Mouse (Mus musculus) lung, embryonic 15.5 days (tissue): ENCODE measurements around the gene Etnk1. TPM values are rescaled to one million over a fixed set of nuclear protein-coding genes. Genes with fewer than 3 reads are reported as not detected.

Experiments
- ATAC-seq: fragments of 200-750 bp; cut with Nextera tagmentation; 2 replicates; pipeline ENCODE4 v1.8.0; 2017; ENCODE audit warnings: moderate number of reproducible peaks, borderline replicate concordance; ENCODE audit not compliant: low FRiP score, low TSS enrichment; ENCODE audit errors: extremely low read depth
- H3K27ac ChIP-seq: fragments of 300-500 bp; sonication (generic); 2 replicates; pipeline ENCODE4 v1.5.1; 2015; ENCODE audit warnings: moderate library complexity, mild to moderate bottlenecking, inconsistent platforms
- H3K27me3 ChIP-seq: fragments of 300-500 bp; sonication (generic); 2 replicates; pipeline ENCODE4 v1.6.1; 2015; ENCODE audit warnings: inconsistent platforms
- H3K36me3 ChIP-seq: fragments of 300-500 bp; sonication (generic); 2 replicates; pipeline ENCODE4 v1.6.1; 2015; ENCODE audit warnings: inconsistent platforms
- H3K4me1 ChIP-seq: fragments of 300-500 bp; sonication (generic); 2 replicates; pipeline ENCODE4 v1.6.1; 2015; ENCODE audit warnings: inconsistent platforms
- H3K4me2 ChIP-seq: fragments of 300-500 bp; sonication (generic); 2 replicates; pipeline ENCODE4 v1.6.1; 2015; ENCODE audit warnings: inconsistent platforms, mild to moderate bottlenecking, moderate library complexity
- H3K4me3 ChIP-seq: fragments of 300-500 bp; sonication (generic); 2 replicates; pipeline ENCODE4 v1.5.1; 2015; ENCODE audit warnings: mild to moderate bottlenecking, inconsistent platforms
- H3K9ac ChIP-seq: fragments of 300-500 bp; sonication (generic); 2 replicates; pipeline ENCODE4 v1.6.1; 2015; ENCODE audit warnings: inconsistent platforms
- H3K9me3 ChIP-seq: fragments of 300-500 bp; sonication (generic); 2 replicates; pipeline ENCODE4 v1.6.1; 2016; ENCODE audit warnings: inconsistent platforms
- WGBS: fragments of 180-500 bp; shearing (Covaris S2); methylation state at CpG from one replicate; pipeline ENCODE4 v1.1.7; 2015; 5-methylcytosine and 5-hydroxymethylcytosine counted together
- polyA plus RNA-seq: library from polyadenylated mRNA; unstranded; fragments of >200 nt; fragmentation: Nextera tagmentation; extraction: Ambion mirVana; gene quantifications from 2 replicates; pipeline ENCODE4 v1.2.1, GENCODE M21; 2015

Etnk1 gene
- polyA plus RNA-seq, 1 experiment from 2014 or later: 16.1 TPM

DNA sequence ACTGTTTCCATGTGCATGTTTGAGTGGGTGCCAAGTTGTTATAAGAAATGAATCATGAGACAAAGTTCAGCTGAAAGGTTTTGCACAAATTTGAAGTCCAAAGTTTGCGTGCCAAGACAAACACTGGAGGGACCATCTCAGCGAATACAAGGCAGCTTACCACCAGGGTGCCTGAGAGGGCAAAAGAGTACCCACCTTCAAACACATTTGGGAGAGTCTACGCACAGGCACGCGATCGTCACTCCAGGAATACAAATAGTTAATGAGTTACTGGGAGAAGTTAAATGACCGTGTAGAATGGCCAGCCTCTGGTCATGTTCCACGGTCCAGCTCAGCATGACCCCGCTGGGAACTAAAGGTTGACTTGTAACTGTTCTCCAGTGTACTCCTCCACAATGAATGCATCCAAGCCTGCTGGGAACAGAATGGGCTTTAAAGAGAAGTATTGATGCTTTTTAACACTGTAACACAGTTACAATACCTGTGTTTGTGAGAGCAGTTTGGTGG, 14.6 kb upstream of the Etnk1 start:
- Histone ChIP-seq H3K4me1 (peaks cover 18% of the 10 kb centered on the region), H3K4me3 (no peak overlapping the region), H3K9ac (no peak overlapping the region), H3K9me3 (no peaks in the 10 kb centered on the region), H3K27ac (no peak overlapping the region), H3K36me3 (no peaks in the 10 kb centered on the region), H3K4me2 (no peak overlapping the region), H3K27me3 (no peaks in the 10 kb centered on the region)
- ATAC-seq: no peak
- WGBS: 43% methylated on average over 9 of the region's 9 CpGs

GRCm38 (mm10) chr6:143153160-143153559, 13.9 kb upstream of the Etnk1 start:
- Histone ChIP-seq H3K27me3 (no peaks in the 10 kb centered on the region), H3K36me3 (no peaks in the 10 kb centered on the region), H3K9me3 (no peaks in the 10 kb centered on the region), H3K4me2 (no peak overlapping the region), H3K27ac (no peak overlapping the region), H3K4me1 (peaks cover 18% of the 10 kb centered on the region), H3K4me3 (no peak overlapping the region), H3K9ac (no peak overlapping the region)
- no peak for ATAC-seq
- WGBS: 59% methylated on average over 2 of the region's 2 CpGs

- H3K27ac ChIP-seq: no peak overlapping the region
- H3K4me2 ChIP-seq: no peak overlapping the region
- H3K4me1 ChIP-seq: peaks cover 18% of the 10 kb centered on the region
- H3K36me3 ChIP-seq: no peaks in the 10 kb centered on the region
- ATAC-seq: no peak
- H3K9ac ChIP-seq: no peak overlapping the region
- no peak overlapping the region for H3K4me3 ChIP-seq
- WGBS: 72% methylated on average over 10 of the region's 10 CpGs
- no peaks in the 10 kb centered on the region for H3K27me3 ChIP-seq
- H3K9me3 ChIP-seq: no peaks in the 10 kb centered on the region
Measured at GRCm38 (mm10) chr6:143153751-143154494, 13.1 kb upstream of the Etnk1 start.

DNA sequence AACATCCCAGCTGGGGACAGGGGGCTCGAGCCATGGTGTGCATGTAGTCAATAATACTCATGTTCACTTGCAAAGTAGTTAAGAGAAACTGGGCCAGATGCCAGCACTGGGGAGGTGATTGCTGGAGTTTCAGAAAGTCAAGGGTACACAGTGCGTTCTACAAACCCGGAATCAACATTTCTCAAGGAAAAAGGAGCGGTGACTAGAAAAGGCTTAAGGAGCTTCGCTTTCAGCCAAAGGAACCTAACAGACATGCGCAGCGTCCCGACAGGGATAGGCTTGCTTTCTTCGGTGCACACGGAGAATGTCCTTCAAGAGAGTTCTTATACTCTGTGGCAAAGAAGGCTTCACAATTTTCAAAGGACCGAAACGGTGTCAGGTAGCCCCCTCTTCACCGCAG, 12.1 kb upstream of the Etnk1 start:
- Histone ChIP-seq H3K9ac (no peak overlapping the region), H3K4me1 (peaks cover 18% of the 10 kb centered on the region), H3K4me3 (no peak overlapping the region), H3K9me3 (no peaks in the 10 kb centered on the region), H3K4me2 (peak overlapping the region; percentile 39), H3K27me3 (no peaks in the 10 kb centered on the region), H3K27ac (peak overlapping the region; percentile 15), H3K36me3 (no peaks in the 10 kb centered on the region)
- ATAC-seq: peak; percentile 39; the same call in 1 of the 2 replicates
- WGBS: 46% methylated on average over 13 of the region's 13 CpGs

GRCm38 (mm10) chr6:143155996-143156395, 11.0 kb upstream of the Etnk1 start:
- H3K4me1 ChIP-seq: peaks cover 18% of the 10 kb centered on the region
- H3K36me3 ChIP-seq: no peaks in the 10 kb centered on the region
- H3K27me3 ChIP-seq: no peaks in the 10 kb centered on the region
- H3K9me3 ChIP-seq: no peaks in the 10 kb centered on the region
- WGBS: 50% methylated on average over 1 of the region's 1 CpGs
- no peak overlapping the region for H3K27ac ChIP-seq
- no peak overlapping the region for H3K9ac ChIP-seq
- ATAC-seq: no peak
- H3K4me2 ChIP-seq: no peak overlapping the region
- H3K4me3 ChIP-seq: no peak overlapping the region

DNA sequence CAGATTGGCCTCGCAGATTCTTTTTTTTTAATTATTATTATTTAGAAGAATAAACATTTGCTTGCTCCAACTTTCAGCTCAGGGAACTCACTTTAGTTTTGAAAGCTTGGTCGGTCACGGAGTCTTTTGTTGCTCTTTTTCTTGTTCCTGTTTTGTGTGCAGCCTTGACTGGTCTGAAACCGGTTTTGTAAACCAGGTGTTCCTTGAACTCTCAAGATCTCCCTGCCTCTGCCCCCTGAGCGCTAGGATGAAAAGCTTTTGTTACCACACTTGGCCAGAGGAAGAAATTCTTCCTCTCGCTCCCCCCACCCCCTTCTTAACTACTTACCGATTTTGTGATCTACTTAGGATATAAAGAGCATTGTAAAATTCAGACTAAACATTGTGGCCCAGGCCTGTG, 10.3 kb upstream of the Etnk1 start:
- H3K9ac ChIP-seq: no peak overlapping the region
- WGBS: 77% methylated on average over 7 of the region's 7 CpGs
- H3K9me3 ChIP-seq: no peaks in the 10 kb centered on the region
- no peaks in the 10 kb centered on the region for H3K36me3 ChIP-seq
- H3K27me3 ChIP-seq: no peaks in the 10 kb centered on the region
- no peak overlapping the region for H3K4me3 ChIP-seq
- no peak overlapping the region for H3K27ac ChIP-seq
- no peak overlapping the region for H3K4me2 ChIP-seq
- no peak for ATAC-seq
- H3K4me1 ChIP-seq: peaks cover 18% of the 10 kb centered on the region

GRCm38 (mm10) chr6:143157401-143157800, 9.6 kb upstream of the Etnk1 start:
- no peaks in the 10 kb centered on the region for H3K27me3 ChIP-seq
- H3K27ac ChIP-seq: no peak overlapping the region
- WGBS: 68% methylated on average over 8 of the region's 8 CpGs
- no peak overlapping the region for H3K4me2 ChIP-seq
- peaks cover 14% of the 10 kb centered on the region for H3K4me1 ChIP-seq
- H3K9ac ChIP-seq: no peak overlapping the region
- no peak overlapping the region for H3K4me3 ChIP-seq
- no peak for ATAC-seq
- H3K9me3 ChIP-seq: no peaks in the 10 kb centered on the region
- no peaks in the 10 kb centered on the region for H3K36me3 ChIP-seq

- Histone ChIP-seq H3K9ac (no peak overlapping the region), H3K27me3 (no peaks in the 10 kb centered on the region), H3K9me3 (no peaks in the 10 kb centered on the region), H3K36me3 (no peaks in the 10 kb centered on the region), H3K4me1 (no peaks in the 10 kb centered on the region), H3K4me3 (no peak overlapping the region), H3K27ac (no peak overlapping the region), H3K4me2 (no peak overlapping the region)
- WGBS: 78% methylated on average over 6 of the region's 6 CpGs
- no peak for ATAC-seq
Measured at GRCm38 (mm10) chr6:143160572-143161231, 6.3 kb upstream of the Etnk1 start.

DNA sequence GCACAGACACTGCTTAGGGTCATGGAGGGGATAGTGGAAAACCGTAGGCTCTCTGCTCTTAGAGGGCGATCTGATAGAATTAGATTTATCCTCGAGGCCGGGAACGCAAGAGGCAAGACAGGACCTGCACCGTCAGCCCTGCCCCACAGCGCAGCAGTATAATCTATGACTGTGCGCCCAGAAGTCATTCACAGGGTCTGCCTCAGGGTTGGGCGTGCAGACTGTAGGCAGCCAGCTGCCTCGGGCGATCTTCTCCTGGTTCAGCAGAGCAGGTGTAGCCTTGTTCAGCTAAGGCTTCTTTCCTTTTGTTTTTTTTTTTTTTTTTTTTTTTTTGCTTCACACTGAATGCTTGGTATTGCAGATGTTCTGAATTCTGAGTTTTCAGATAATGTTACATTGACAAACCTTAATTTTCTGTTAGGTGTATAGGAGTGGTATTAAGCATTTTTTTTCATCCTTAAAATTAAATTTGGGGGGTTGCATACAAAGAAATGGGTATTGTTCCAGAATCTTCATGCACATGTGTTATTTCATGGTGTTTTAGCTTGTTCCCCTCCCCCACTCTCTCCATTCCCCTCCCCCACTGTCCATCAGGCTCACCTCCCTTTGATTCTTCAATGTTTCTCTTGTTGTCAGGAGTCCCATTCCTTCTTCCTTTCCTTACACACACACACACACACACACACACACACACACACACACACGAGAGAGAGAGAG, 4.7 kb upstream of the Etnk1 start:
- no peak overlapping the region for H3K27ac ChIP-seq
- 46% methylated on average over 11 of the region's 12 CpGs for WGBS
- H3K4me1 ChIP-seq: 0 out of 2 replicates have a peak, but pooled peaks cover 5% of the 10 kb centered on the region
- ATAC-seq: no peak
- H3K9ac ChIP-seq: no peak overlapping the region
- H3K9me3 ChIP-seq: no peaks in the 10 kb centered on the region
- H3K36me3 ChIP-seq: no peaks in the 10 kb centered on the region
- H3K4me3 ChIP-seq: no peak overlapping the region
- no peak overlapping the region for H3K4me2 ChIP-seq
- H3K27me3 ChIP-seq: no peaks in the 10 kb centered on the region

- Histone ChIP-seq H3K9me3 (no peaks in the 10 kb centered on the region), H3K9ac (no peak overlapping the region), H3K4me3 (no peak overlapping the region), H3K27ac (no peak overlapping the region), H3K36me3 (no peaks in the 10 kb centered on the region), H3K4me2 (no peak overlapping the region), H3K27me3 (no peaks in the 10 kb centered on the region), H3K4me1 (peaks cover 20% of the 10 kb centered on the region; the same call in 1 of the 2 replicates)
- WGBS: 74% methylated on average over 15 of the region's 15 CpGs
- ATAC-seq: no peak
Measured at GRCm38 (mm10) chr6:143163956-143164905, 2.8 kb upstream of the Etnk1 start.

GRCm38 (mm10) chr6:143164906-143165255, 2.1 kb upstream of the Etnk1 start:
- ATAC-seq: no peak
- Histone ChIP-seq H3K27ac (no peak overlapping the region), H3K36me3 (no peaks in the 10 kb centered on the region), H3K9ac (no peak overlapping the region), H3K4me3 (no peak overlapping the region), H3K4me2 (no peak overlapping the region), H3K27me3 (no peaks in the 10 kb centered on the region), H3K4me1 (peaks cover 26% of the 10 kb centered on the region), H3K9me3 (no peaks in the 10 kb centered on the region)
- WGBS: 75% methylated on average over 8 of the region's 8 CpGs
